In genomic region chr10:86363669-86364309, GRCm38 (mm10) we compare ENCODE assay signal across 35 mouse cellular contexts.
"Had no signal": no experiment of that assay in that cellular context is flagged by ENCODE, and none has a peak within 500 bp of the region (broad histone marks: within the 10 kb centered on the region; RNA-seq: fewer than 3 reads in every experiment).

No protein-coding gene starts in this region.

- H3K4me2 ChIP-seq: heart, embryonic 11.5 days; heart, embryonic 12.5 days; heart, embryonic 13.5 days; heart, embryonic 15.5 days; hindbrain, embryonic 12.5 days; hindbrain, embryonic 13.5 days; hindbrain, embryonic 14.5 days; hindbrain, embryonic 15.5 days; intestine, embryonic 15.5 days; kidney, embryonic 15.5 days had no signal

- H3K27me3 ChIP-seq: heart, embryonic 12.5 days; heart, embryonic 15.5 days; hindbrain, embryonic 12.5 days; hindbrain, embryonic 13.5 days; hindbrain, embryonic 15.5 days; intestine, embryonic 15.5 days; kidney, embryonic 15.5 days had no signal

- H3K27ac ChIP-seq: heart, embryonic 10.5 days; heart, embryonic 13.5 days; heart, embryonic 15.5 days; hindbrain, embryonic 10.5 days; hindbrain, embryonic 12.5 days; hindbrain, embryonic 13.5 days; hindbrain, embryonic 14.5 days; hindbrain, embryonic 15.5 days; hindbrain, postnatal 0 days; intestine, embryonic 15.5 days; kidney, embryonic 15.5 days; kidney, postnatal 0 days; layer of hippocampus, adult 2 months had no signal

- H3K9me3 ChIP-seq: heart, embryonic 10.5 days; heart, embryonic 12.5 days; heart, embryonic 13.5 days; heart, embryonic 15.5 days; hindbrain, embryonic 10.5 days; hindbrain, embryonic 12.5 days; hindbrain, embryonic 13.5 days; hindbrain, embryonic 15.5 days; intestine, embryonic 15.5 days; kidney, embryonic 15.5 days had no signal

- H3K36me3 ChIP-seq: heart, embryonic 10.5 days; heart, embryonic 12.5 days; heart, embryonic 13.5 days; heart, embryonic 15.5 days; hindbrain, embryonic 10.5 days; hindbrain, embryonic 12.5 days; hindbrain, embryonic 13.5 days; hindbrain, embryonic 15.5 days; intestine, embryonic 15.5 days; kidney, embryonic 15.5 days had no signal

- ATAC-seq: hindbrain, embryonic 16.5 days; hindbrain, postnatal 0 days; inflammation-experienced regulatory T-cells, adult 6 months; intestine, embryonic 15.5 days; intestine, embryonic 16.5 days; intestine, postnatal 0 days had no signal

- H3K9ac ChIP-seq: heart, embryonic 12.5 days; heart, embryonic 13.5 days; heart, embryonic 15.5 days; hindbrain, embryonic 12.5 days; hindbrain, embryonic 13.5 days; hindbrain, embryonic 14.5 days; hindbrain, embryonic 15.5 days; intestine, embryonic 15.5 days; kidney, embryonic 15.5 days had no signal

- DNase-seq: heart, postnatal 10 days; heart, postnatal 14 days; heart, postnatal 36 days; heart, postnatal 4 days; kidney, adult 11 months; kidney, adult 18-20 months; kidney, adult 2 months; kidney, adult 8-10 months; kidney, adult 9 months; kidney, postnatal 10 days; kidney, postnatal 14 days; kidney, postnatal 25 days; kidney, postnatal 36 days; kidney, postnatal 4 days; layer of hippocampus, adult 9-11 months; layer of hippocampus, postnatal 36 days had no signal

- H3K4me3 ChIP-seq: heart, embryonic 10.5 days; heart, embryonic 12.5 days; heart, embryonic 13.5 days; heart, embryonic 15.5 days; hindbrain, embryonic 10.5 days; hindbrain, embryonic 12.5 days; hindbrain, embryonic 13.5 days; hindbrain, embryonic 15.5 days; intestine, embryonic 15.5 days; kidney, embryonic 15.5 days; layer of hippocampus, adult 2 months had no signal
